Mouse (Mus musculus): ENCODE measurements around the gene Lmo1.
"Not testable (repeated sequence)": the region's sequence is repeated elsewhere in the genome, so short reads cannot be mapped to it uniquely, and the experiment has no call there.

The Lmo1 gene

DNA sequence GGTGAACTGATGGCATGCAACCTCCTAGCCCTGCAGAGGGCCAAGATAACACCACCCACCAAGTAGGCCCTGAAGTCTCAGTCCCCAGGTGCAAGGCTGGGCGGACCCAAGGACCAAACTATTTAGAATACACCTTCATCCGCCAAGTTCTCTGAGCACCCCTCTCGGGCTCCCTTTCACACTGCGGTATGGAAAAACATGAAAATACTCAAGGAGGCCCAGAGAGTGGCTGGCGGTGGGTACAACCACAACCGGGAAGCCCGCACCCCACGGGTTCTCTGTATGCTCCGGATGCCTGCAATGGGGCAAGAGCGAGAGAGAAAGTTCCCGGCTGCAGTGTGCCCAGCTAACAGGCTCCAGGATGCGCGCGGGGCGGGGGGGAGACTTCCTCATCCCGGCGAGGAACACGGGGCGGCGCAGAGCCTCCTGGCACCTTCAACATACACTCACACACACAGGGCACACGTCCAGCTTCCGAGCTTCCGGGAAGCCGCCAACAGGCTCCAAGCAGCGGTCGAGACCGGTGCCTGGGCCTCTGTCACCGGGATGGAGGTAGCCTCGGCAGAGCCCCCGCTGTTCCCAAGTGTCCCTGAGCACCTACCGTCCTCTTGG is 564 bp downstream of the Lmo1 start:
- peak; percentile 28 for DNase-seq (ENCODE audit: low read depth, low spot score)

DNA sequence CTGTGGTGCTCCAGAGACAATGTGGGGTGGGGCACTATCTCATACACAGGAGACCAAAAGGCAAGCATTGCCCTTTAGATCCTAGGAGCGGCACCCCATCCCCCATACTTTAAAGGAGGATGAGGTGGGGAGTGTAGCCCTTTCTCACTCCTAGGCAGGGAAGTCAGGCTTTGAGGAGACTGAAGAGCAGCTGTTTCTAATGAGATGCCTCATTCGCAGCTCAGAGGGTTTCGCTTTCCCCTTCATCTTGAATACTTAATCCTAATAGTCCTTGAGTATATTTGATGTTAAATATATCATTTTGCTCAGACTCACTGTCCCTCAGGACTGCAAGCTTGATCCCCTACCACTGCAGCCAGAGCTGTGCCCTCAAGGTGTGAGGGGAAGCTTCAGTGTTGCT is 3.1 kb downstream of the Lmo1 start:
- peak; percentile 26 for DNase-seq (ENCODE audit: low read depth, low spot score)

DNA sequence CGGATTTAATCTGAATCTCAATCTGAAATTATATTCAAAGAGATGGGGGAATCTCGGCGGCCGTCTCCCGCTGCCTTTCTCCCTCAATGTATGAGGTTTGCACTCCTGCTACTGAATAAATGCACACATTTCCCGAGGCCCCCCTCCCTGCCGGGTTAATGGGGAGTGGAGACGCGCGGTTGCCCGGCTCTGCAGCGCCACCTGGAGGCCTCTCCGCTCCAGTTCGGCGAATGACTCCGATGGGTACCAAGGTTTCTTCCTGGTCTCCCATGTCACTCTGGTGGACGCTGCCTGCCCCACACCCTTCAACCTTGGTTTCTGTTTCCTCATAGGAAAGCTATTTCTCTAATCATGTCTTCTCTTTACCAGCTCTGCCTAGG is 4.6 kb downstream of the Lmo1 start:
- DNase-seq (ENCODE audit: low read depth, low spot score): peak; percentile 73

DNA sequence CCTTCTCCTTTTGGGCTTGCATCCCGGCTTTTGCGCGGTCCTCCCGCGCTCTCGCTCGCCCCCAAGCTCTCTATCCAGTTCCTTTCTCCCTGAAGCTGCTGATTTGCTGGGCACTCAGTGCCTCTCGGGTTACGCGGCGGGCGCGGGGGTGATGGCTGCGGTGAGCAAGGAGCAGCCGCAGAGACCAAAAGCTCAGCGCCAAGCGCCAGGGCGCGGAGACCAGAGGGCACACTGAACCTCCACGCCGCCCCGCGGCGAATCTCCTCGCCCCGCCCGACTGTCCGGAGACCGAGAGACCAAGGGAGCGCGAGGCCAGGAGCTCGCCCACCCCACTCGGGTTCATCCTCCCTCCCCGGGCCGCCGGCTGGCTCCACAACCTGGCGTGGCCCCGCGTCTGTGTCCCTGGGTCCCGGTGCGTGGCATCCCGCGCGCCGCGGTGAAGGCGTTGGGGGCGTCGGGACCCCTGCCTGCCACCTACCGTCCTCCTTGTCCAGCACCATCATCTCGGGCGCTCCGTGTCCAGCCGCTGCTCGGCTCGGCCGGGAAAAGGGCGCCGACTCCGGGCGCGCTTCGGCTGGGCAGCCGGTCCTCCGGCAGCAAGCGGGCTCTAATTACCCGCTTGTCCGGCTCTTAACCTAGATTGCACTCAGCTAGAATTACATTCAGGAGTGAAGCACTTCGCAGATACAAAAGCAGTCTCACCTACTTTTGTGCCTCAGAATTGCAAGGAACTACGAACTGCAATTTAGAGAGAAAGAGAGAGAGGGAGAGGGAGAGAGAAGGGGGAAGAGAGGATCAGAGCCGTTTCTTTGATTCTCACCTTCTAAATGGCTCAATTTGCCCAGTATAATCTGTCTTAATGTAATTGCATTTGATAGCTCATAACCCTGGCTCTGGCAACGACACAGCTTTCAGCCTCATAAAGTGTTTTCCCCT is 5.2 kb downstream of the Lmo1 start:
- peak; percentile 15 for DNase-seq (ENCODE audit: low read depth, low spot score)

DNA sequence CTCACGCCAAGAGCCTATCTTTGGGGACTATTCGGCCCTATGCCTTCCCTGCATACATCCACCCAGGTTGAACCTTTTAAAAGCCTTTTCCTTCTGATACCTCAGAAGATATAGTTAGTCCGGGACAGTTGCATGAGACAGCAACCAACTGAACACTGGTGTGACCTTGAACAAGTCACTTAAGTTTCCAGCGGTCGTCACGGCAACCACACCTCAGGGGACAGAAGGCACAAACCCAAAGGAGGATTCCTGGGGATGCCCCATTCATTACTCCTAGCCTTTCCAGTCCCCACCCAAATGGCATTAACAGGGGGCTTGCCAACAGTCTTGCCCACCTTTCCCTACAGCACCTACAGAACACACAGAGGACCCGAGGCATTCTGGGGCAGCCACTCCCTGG is 6.3 kb downstream of the Lmo1 start:
- DNase-seq (ENCODE audit: low read depth, low spot score): peak; percentile 43

DNA sequence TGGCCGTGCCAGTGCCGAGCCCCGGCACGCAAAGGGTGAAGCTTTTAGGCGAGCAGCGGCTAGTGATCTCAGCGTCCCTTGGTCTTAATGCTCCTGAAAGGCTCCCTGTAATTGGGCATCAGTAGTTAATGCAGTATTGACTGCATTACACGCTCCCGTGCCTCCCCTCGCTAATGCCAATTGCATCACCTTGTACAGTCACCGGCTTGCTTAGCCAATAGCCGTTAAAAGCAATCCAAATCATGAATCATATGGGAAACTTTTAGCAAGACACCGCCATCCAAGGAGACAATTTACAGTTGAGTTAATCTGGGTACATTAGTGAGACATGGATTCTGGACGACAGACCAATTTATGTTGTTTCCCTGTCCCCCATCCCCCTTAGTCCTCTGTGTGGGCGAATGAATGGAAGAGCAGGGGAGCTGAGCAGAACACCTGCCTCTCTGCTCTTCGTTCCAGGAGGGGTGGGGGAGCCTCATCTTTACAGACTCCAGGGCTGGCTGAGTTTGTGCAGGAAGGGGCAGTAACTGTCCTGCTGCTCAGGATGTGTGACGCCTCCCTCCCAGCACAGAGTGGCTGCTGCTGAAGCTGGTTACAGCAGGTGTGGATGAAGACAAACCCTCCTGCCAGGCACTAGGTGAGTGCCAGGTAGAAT is 8.9 kb downstream of the Lmo1 start:
- no peak for DNase-seq (ENCODE audit: low read depth, low spot score)

DNA sequence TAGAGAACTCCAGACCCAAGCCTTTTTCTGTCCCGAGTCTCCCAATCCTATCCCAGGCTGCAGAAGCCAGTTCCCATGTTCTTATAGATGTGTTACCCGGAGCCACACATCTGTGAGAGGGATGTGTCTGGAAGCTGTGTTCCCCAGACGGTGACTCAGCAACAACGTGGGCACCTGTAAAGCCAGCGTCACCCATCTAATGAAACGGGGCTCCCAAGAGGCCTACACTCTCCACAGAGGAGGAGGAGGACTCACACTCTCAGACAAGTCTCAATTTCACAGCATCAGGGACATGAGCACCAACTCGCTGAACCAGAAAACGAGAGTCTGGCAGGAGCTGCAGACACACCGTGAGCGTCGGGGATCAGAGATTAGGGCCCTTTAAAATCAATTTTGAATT is 20.7 kb downstream of the Lmo1 start:
- no peak for DNase-seq (ENCODE audit: low read depth, low spot score)

DNA sequence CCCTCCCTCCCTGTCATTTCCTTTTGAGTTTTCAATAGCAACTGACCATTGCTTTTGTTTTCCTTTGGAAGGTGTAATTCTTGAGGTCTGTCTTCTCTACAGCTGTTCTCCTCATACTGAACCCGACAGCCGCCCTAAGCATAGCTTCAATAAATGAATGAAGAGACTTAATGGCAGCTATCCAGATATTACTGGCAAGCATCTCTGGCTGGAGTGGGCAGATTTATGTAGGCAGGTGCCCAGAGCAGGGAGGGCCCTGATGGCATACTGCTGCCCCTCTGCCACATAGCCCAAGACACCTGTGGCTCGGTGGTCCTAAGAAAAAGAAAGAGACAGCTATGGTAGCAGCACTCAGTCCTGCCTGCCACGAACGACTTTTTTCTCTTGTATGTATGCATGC is 21.5 kb downstream of the Lmo1 start:
- DNase-seq (ENCODE audit: low read depth, low spot score): no peak

DNA sequence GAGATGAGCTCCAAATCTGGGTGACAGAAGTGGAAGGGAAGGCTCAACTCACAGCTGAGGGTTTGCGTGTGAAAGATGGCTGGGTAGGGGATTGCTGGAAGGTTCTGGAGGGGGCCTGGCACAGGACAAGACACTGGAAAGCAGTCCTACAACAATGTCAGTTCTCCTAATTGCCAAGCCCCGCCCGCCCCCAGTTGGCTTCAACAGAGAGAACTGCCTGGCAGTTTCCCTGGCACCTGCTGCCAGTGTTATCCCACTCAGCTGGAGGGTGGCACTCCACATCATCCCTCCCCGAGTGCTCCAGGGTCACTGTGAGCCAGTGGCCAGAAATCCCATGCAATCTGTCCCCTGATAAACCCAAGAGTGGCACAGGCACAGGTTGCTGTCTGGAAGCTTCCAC is 23.9 kb downstream of the Lmo1 start:
- DNase-seq (ENCODE audit: low read depth, low spot score): no peak

DNA sequence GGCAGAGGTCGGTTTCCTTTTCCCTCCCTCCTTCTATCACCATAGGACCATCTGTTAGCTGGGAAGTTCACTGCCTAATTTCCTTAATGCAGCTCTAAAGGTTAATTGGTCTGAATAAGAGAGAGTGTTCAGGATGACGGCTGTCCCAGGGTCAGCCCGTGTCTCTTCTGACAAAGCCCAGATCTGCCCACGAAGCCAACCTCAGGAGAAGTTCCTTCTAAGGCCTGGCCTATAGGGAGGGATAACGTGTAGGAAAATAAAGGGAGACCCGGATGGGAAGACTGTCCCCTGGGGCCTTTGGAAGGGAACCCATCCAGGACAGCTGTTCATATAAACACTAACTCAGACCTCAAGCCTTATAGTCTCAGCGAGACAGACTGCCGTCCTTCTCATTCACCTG is 29.8 kb downstream of the Lmo1 start:
- DNase-seq (ENCODE audit: low read depth, low spot score): no peak

DNA sequence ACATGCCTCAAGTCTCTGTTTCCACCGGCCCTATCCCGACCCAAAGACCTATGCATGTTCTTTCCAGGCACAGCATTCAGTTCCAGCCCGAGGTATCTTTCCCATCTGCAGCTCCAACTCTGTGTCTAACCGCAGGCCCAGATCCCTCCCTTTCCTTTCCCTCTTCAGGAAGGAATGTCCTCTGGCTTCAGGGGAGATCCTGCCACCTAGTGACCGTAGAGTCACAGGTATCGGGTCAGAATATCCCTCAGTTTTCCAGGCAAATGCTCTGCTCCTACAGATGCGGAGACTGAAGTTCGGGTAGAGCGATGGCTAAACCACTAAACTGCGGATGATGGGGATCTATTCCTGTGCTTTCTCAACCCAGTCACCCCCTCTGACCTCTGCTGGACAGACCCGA is 30.3 kb downstream of the Lmo1 start:
- DNase-seq (ENCODE audit: low read depth, low spot score): peak; percentile 33

DNA sequence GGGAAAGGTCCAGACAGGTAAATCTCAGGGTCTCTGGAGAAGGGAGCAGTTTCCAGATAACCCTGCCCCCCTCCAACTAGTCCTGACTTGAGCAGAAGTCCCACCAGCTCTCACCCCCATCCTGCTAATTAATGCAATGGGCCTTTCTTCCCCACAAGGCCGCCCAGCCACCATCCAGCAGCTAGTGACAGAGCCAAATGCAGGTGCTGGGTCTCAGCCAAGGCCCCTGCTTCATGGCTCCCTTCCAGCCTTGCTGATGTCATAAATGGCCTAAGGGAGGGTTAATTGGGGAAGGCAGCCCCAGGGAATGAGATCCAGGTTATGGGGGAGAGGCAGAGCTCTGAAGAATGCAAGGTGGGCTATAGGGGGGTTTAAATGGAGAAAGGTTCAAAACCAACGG is 32.4 kb downstream of the Lmo1 start:
- no peak for DNase-seq (ENCODE audit: low read depth, low spot score)

DNA sequence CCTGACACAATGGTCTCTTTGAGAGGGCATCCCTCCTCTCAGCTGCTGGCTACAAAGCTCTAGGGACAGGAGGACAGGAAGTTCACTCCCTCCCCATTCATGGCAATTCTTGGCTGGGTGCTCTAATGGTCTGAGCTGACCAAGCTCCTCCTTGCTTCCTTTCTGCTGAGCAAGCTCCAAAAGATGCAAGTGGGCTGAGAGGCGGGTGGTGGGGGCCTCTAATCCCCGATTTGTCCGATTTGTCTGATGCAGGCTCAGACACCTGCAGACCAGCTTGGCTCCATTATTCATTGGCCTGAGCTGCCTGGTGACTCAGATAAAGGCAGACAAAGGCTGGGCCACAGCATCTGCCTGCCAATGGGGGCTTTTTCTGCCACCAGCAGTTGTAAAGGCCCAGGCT is 33.3 kb downstream of the Lmo1 start:
- no peak for DNase-seq (ENCODE audit: low read depth, low spot score)

DNA sequence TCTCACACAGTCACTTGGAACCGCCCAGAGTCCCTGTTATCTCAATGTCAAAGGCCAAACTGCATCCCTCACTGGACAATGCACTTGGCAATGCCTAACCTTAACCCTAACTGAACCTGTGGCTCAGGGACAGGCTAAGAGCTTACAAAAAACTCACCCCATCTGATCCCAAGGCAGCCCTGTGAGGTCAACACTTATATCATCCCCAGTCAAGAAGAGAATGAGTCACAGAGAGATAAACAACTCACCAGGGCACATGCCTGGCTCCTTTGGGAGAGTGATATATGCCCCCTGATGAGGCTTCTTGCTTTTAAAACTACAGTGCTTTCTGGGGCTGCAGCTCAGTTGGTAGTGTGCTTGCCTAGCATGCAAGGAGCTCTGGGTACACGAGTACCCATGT is 34.0 kb downstream of the Lmo1 start:
- DNase-seq (ENCODE audit: low read depth, low spot score): no peak

DNA sequence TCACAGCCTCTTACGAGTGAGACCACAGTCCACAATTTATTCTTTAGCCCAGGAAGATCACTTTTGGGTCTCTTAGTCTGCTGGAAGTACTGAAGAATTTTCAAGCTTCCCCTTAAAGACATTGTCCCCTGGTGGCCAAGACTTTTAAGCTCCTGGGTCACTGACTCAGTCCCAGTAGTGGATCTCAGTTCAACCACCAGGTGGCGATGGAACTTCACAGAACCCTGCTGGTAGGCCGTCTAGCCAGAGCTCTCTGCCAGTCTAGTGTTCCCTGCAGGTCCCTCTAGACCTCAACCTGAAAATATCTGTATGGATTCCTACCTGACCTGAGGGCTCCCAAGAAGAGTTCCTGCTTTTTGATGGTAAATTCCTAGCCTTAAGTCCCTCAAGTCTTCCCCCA is 35.6 kb downstream of the Lmo1 start:
- DNase-seq (ENCODE audit: low read depth, low spot score): peak; percentile 89

DNA sequence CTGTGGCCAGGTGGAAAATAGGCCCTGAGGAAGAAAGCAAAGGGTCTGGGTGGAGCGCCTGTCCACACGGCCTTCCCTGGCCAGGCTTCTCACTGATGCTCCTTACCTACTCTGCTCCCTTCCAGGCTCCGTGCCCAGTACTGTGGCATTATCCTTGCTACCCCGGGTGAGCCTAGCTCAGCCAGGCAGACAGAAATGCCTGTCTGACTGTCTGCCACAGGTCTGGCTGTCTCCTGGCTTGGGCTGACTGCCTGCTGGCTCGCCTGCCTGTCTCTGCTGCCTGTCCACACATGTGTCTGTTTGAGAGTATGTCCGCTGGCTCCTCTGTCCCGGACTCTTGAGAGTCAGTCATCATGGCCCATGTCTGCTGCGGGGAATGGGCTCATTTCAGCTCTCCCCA is 37.6 kb downstream of the Lmo1 start:
- no peak for DNase-seq (ENCODE audit: low read depth, low spot score)

DNA sequence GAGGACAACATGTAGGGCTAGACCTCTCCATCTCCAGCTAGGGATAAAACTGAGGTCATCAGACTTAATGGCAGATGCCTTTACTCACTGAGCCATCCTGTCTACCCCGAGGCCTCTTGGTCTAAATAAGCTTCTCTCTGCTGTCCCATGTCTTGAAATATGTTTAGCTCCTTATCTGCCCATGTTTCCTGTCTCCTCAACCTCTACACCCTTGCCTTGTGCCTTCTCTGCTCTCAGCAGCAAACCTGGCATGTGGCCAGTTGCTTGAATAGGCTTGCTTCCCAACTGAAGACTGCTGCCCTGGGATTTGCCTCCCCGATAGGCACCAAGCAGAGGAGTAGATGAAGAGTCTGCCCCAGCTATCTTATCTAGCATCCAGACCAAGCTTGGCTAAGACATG is 43.4 kb downstream of the Lmo1 start:
- no peak for DNase-seq (ENCODE audit: low read depth, low spot score)

DNA sequence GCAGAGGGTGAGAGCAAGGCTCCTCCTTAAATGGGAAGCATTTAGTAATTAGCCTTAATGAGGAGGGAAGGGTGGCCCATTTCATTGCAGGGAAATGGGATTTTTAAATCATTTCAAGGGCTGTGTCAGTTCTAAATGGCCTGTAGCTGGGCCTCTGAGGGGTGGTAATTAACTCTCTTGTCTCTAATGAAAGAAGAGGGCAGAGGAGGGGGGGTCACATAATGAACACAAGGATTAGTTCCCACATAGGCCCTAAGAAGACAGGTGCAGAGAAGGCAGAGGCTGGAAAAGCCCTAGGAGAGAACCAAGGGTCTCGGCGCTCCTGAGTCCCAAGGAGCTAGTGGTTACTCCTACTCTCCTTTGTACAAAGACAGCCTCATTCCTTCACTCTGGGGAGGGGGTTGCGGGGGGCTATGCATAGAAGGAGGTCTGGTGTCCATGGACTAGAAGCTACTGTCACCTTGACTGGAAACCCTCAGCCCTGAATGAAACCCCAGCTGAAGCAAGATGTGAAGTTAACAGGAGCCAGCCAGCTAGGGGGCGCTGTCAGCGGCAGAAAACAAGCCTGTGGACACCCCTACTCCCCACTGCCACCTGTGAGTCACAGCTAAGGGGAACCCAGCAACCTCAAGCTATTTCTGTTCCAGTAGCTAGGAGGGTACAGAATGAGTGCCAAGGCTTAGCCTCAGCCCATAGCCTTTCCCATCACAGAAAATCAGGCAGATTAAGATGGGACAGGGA is 44.9 kb downstream of the Lmo1 start:
- DNase-seq (ENCODE audit: low read depth, low spot score): no peak

DNA sequence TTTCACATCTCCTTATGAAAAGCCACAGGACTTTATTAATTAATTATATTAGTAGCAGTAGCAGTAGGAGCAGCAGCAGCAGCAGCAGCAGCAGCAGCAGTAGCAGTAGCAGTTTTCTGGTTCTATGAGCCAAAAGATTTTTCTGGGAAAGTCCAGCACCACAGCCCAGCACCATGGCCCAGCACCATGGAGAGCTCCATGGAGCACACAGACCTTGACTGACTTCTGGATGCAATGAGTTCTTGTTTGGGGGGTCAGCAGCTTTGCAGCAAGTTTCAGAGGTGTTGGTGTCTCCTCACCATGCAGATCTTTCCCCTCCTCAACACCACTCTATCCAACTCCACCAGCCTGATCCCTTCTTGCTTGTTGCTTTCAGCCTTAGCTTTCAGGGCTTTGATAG is 45.6 kb downstream of the Lmo1 start:
- peak; percentile 25 for DNase-seq (ENCODE audit: low read depth, low spot score)

DNA sequence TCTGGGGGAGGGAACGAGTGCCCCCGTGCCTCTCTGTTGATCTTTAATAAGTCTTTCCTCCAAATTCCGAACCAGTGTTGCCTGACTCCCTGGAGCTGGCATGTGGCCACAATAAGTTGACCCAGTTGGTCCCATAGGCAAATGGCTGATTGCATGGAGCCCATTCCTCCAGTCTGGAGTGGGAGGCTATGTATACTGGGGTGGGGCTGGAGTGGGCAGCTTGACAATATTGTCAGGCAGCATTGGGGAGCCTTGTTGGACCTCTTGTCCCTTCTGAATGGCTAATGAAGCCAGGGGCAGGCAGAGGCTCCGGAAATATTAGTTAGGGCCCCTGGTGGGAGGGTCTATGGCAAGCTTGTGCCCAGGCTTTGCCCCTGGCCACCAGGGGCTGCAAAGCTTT is 59.1 kb downstream of the Lmo1 start:
- no peak for DNase-seq (ENCODE audit: low read depth, low spot score)

DNA sequence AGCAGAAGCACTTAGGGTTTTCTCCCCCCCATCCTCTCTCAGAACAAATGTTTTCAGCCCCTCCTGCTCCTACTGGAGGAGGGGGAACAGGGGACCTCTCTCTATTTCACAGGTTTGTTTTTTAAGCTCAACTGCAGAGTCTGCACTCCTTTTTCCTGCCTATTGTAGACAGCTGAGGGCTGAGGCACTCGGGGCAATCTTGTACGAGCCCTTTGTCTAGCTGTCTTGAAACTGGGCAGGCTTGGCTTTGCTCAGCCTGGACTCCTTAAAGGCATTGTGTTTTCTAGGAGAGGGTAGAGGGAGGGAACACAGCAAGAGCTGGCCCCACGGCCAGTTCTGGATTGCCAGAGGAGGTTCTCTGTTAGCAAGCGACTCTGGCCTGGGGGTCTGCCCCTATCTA is 59.5 kb downstream of the Lmo1 start:
- not testable (repeated sequence) for DNase-seq (ENCODE audit: low read depth, low spot score)

DNA sequence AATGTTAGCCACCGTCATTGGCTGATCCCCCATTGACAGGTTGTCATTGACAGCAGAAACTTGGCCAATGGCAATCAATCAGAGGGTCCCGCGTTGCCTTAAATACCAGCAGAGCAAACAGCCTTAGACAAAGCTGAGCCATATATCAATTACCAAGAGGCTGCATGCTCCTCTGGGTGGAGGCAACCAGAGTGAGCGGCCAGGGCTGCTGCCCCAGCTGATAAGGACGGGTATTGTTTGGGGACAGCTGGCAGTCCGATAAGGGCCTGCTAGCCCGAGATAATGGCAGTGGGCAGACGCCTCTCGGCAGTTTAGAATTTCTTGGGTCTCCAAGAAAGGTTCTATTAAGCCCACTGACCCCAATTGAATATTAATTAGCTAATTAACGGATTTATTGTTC is 60.1 kb downstream of the Lmo1 start:
- no peak for DNase-seq (ENCODE audit: low read depth, low spot score)
